Mouse (Mus musculus): Measurements from ENCODE around the gene Cx3cl1.

DNA sequence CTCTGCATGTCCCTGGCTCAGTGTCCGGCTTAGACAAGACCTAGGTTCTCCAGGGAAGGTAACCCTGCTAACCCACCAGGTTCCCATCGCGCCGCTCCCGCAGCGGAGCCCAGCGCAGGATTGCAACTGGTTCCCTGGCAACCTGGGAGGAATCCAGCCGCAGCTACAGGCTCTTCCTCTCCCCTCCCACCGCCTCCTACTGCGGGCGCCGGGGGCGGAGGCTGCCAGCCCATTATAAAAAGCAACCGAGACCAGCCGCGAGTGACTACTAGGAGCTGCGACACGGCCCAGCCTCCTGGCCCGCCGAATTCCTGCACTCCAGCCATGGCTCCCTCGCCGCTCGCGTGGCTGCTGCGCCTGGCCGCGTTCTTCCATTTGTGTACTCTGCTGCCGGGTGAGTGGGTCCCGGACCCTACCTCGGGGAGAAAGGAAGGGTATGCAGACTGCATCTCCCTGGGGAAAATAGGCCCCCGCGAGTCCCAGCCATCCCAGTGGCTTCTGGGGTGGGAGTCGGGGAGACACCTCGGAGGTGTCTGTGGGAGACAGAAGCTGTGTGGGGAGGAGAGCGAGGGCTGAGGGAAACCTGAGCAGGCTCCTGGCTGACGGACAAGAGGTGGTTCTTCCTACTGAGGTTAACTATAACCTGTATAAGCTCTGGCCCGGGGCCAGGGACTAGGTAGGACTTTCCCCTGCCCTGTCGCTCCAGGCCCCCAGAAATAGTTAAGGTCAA is at the start of gene Cx3cl1:
- TF ChIP-seq EP300 (IDR thresholded peaks at IDR 0.05; ENCODE audit: low read depth) (no peak), CTCF (IDR thresholded peaks at IDR 0.05; ENCODE audit: low read depth) (no peak)

Measured in liver, postnatal 0 days (tissue).